Mouse (Mus musculus) liver, embryonic 12.5 days (tissue): ENCODE measurements around the gene Smim22. TPM values are rescaled to one million over a fixed set of nuclear protein-coding genes. Genes with fewer than 3 reads are reported as not detected.

Source experiments
- ATAC-seq: fragments of 200-750 bp; cut with Nextera tagmentation; 2 replicates; pipeline ENCODE4 v1.8.0; 2017; ENCODE audit warnings: moderate number of reproducible peaks, mild to moderate bottlenecking, moderate library complexity
- H3K27ac ChIP-seq: fragments of 300-500 bp; sonication (generic); 2 replicates; pipeline ENCODE4 v1.5.1; 2016; ENCODE audit warnings: mild to moderate bottlenecking
- H3K27me3 ChIP-seq: fragments of 300-500 bp; sonication (generic); replicated peaks from 2 replicates; pipeline ENCODE4 v1.6.1; 2016; ENCODE audit warnings: mild to moderate bottlenecking, moderate library complexity
- H3K36me3 ChIP-seq: fragments of 300-500 bp; sonication (generic); 2 replicates; pipeline ENCODE4 v1.6.1; 2016; ENCODE audit warnings: mild to moderate bottlenecking, moderate library complexity
- H3K4me1 ChIP-seq: fragments of 300-500 bp; sonication (generic); 2 replicates; pipeline ENCODE4 v1.6.1; 2016
- H3K4me2 ChIP-seq: fragments of 300-500 bp; sonication (generic); 2 replicates; pipeline ENCODE4 v1.6.1; 2016; ENCODE audit warnings: mild to moderate bottlenecking, moderate library complexity
- H3K4me3 ChIP-seq: fragments of 300-500 bp; sonication (generic); 2 replicates; pipeline ENCODE4 v1.5.1; 2016; ENCODE audit warnings: mild to moderate bottlenecking, moderate library complexity
- H3K9ac ChIP-seq: fragments of 300-500 bp; sonication (generic); 2 replicates; pipeline ENCODE4 v1.6.1; 2016; ENCODE audit warnings: mild to moderate bottlenecking, moderate library complexity
- H3K9me3 ChIP-seq: fragments of 300-500 bp; sonication (generic); replicated peaks from 2 replicates; pipeline ENCODE4 v1.6.1; 2016; ENCODE audit warnings: mild to moderate bottlenecking, moderate library complexity
- WGBS: fragments of 180-500 bp; shearing (Covaris S2); methylation state at CpG from one replicate; pipeline ENCODE4 v1.1.7; 2016; ENCODE audit not compliant: insufficient replicate concordance; 5-methylcytosine and 5-hydroxymethylcytosine counted together
- polyA plus RNA-seq: library from polyadenylated mRNA; unstranded; fragments of >200 nt; fragmentation: Nextera tagmentation; extraction: Ambion mirVana; gene quantifications from 2 replicates; pipeline ENCODE4 v1.2.1, GENCODE M21; 2016

Smim22 gene
- polyA plus RNA-seq, 1 experiment from 2014 or later = 6.9 TPM

GRCm38 (mm10) chr16:5011285-5011684 lies 4.2 kb downstream of the Smim22 start:
- H3K9me3 ChIP-seq = no peaks in the 10 kb centered on the region
- H3K36me3 ChIP-seq = peaks cover 36% of the 10 kb centered on the region
- no peak overlapping the region for H3K27ac ChIP-seq
- ATAC-seq = no peak
- H3K9ac ChIP-seq = no peak overlapping the region
- H3K4me2 ChIP-seq = peak overlapping the region; percentile 91
- H3K4me3 ChIP-seq = no peak overlapping the region
- 50% methylated on average over 7 of the region's 7 CpGs for WGBS
- H3K27me3 ChIP-seq = peaks cover 20% of the 10 kb centered on the region; the same call in 1 of the 2 replicates
- H3K4me1 ChIP-seq = peaks cover 50% of the 10 kb centered on the region

- H3K27me3 ChIP-seq = peaks cover 20% of the 10 kb centered on the region; the same call in 1 of the 2 replicates
- peak overlapping the region; percentile 91 for H3K4me2 ChIP-seq
- peak overlapping the region; percentile 69 for H3K9ac ChIP-seq
- peak overlapping the region; percentile 72 for H3K4me3 ChIP-seq
- ATAC-seq = peak; percentile 64
- no peaks in the 10 kb centered on the region for H3K9me3 ChIP-seq
- WGBS = 38% methylated on average over 13 of the region's 13 CpGs
- H3K4me1 ChIP-seq = peaks cover 50% of the 10 kb centered on the region
- H3K36me3 ChIP-seq = peaks cover 47% of the 10 kb centered on the region
- H3K27ac ChIP-seq = peak overlapping the region; percentile 63
Measured at GRCm38 (mm10) chr16:5012036-5013005, 5.2 kb downstream of the Smim22 start.

GRCm38 (mm10) chr16:5013054-5013838 lies 6.2 kb downstream of the Smim22 start, which contains the start of gene Rogdi:
Gene Rogdi, minus strand, starts transcription at chr16:5013553.
- under 1% methylated on average over 51 of the region's 63 CpGs for WGBS
- H3K27ac ChIP-seq = peak within 1 kb of the TSS; percentile 63
- H3K4me2 ChIP-seq = peak within 1 kb of the TSS; percentile 91
- H3K9ac ChIP-seq = peak within 1 kb of the TSS; percentile 69
- ATAC-seq = peak; percentile 92
- peaks cover 44% of the 10 kb centered on the region for H3K4me1 ChIP-seq
- peak within 1 kb of the TSS; percentile 72 for H3K4me3 ChIP-seq
- peaks cover 53% of the 10 kb centered on the region for H3K36me3 ChIP-seq
- no peaks in the 10 kb centered on the region for H3K9me3 ChIP-seq
- peaks cover 20% of the 10 kb centered on the region; the same call in 1 of the 2 replicates for H3K27me3 ChIP-seq

GRCm38 (mm10) chr16:5014578-5014977 lies 7.5 kb downstream of the Smim22 start:
- peaks cover 62% of the 10 kb centered on the region for H3K36me3 ChIP-seq
- H3K4me2 ChIP-seq = no peak overlapping the region
- H3K27ac ChIP-seq = peak overlapping the region; percentile 36; the same call in 1 of the 2 replicates
- H3K4me3 ChIP-seq = no peak overlapping the region
- WGBS = 84% methylated on average over 4 of the region's 4 CpGs
- H3K9ac ChIP-seq = no peak overlapping the region
- peaks cover 13% of the 10 kb centered on the region; the same call in 1 of the 2 replicates for H3K27me3 ChIP-seq
- no peak for ATAC-seq
- no peaks in the 10 kb centered on the region for H3K9me3 ChIP-seq
- H3K4me1 ChIP-seq = peaks cover 39% of the 10 kb centered on the region

- no peak overlapping the region for H3K4me3 ChIP-seq
- no peak overlapping the region for H3K4me2 ChIP-seq
- no peaks in the 10 kb centered on the region for H3K27me3 ChIP-seq
- no peaks in the 10 kb centered on the region for H3K4me1 ChIP-seq
- H3K9ac ChIP-seq = no peak overlapping the region
- H3K9me3 ChIP-seq = no peaks in the 10 kb centered on the region
- H3K36me3 ChIP-seq = peaks cover 98% of the 10 kb centered on the region
- WGBS = 94% methylated on average over 3 of the region's 3 CpGs
- no peak for ATAC-seq
- no peak overlapping the region for H3K27ac ChIP-seq
Measured at GRCm38 (mm10) chr16:5024021-5024420, 16.9 kb downstream of the Smim22 start.

GRCm38 (mm10) chr16:5029847-5030246 lies 22.8 kb downstream of the Smim22 start:
- 52% methylated on average over 2 of the region's 2 CpGs for WGBS
- peaks cover 99% of the 10 kb centered on the region for H3K36me3 ChIP-seq
- no peak for ATAC-seq
- H3K9ac ChIP-seq = no peak overlapping the region
- H3K27me3 ChIP-seq = no peaks in the 10 kb centered on the region
- no peaks in the 10 kb centered on the region for H3K9me3 ChIP-seq
- no peaks in the 10 kb centered on the region for H3K4me1 ChIP-seq
- no peak overlapping the region for H3K4me3 ChIP-seq
- no peak overlapping the region for H3K4me2 ChIP-seq
- H3K27ac ChIP-seq = no peak overlapping the region

- no peak overlapping the region for H3K27ac ChIP-seq
- H3K4me2 ChIP-seq = no peak overlapping the region
- 84% methylated on average over 3 of the region's 3 CpGs for WGBS
- H3K9ac ChIP-seq = no peak overlapping the region
- H3K27me3 ChIP-seq = no peaks in the 10 kb centered on the region
- no peaks in the 10 kb centered on the region for H3K9me3 ChIP-seq
- H3K36me3 ChIP-seq = peaks cover 99% of the 10 kb centered on the region
- no peak overlapping the region for H3K4me3 ChIP-seq
- H3K4me1 ChIP-seq = no peaks in the 10 kb centered on the region
- ATAC-seq = no peak
Measured at GRCm38 (mm10) chr16:5035591-5035990, 28.5 kb downstream of the Smim22 start.

GRCm38 (mm10) chr16:5036649-5037234 lies 29.7 kb downstream of the Smim22 start:
- 85% methylated on average over 5 of the region's 5 CpGs for WGBS
- no peak overlapping the region for H3K27ac ChIP-seq
- no peak overlapping the region for H3K9ac ChIP-seq
- no peaks in the 10 kb centered on the region for H3K4me1 ChIP-seq
- H3K9me3 ChIP-seq = no peaks in the 10 kb centered on the region
- H3K36me3 ChIP-seq = peaks cover 99% of the 10 kb centered on the region
- no peak for ATAC-seq
- no peak overlapping the region for H3K4me2 ChIP-seq
- H3K27me3 ChIP-seq = no peaks in the 10 kb centered on the region
- H3K4me3 ChIP-seq = no peak overlapping the region

GRCm38 (mm10) chr16:5045322-5045721 lies 38.2 kb downstream of the Smim22 start:
- H3K4me1 ChIP-seq = peaks cover 19% of the 10 kb centered on the region
- no peaks in the 10 kb centered on the region for H3K27me3 ChIP-seq
- no peak overlapping the region for H3K4me2 ChIP-seq
- no peak overlapping the region for H3K4me3 ChIP-seq
- WGBS = 90% methylated on average over 3 of the region's 3 CpGs
- no peaks in the 10 kb centered on the region for H3K9me3 ChIP-seq
- H3K27ac ChIP-seq = no peak overlapping the region
- no peak overlapping the region for H3K9ac ChIP-seq
- peaks cover 75% of the 10 kb centered on the region for H3K36me3 ChIP-seq
- no peak for ATAC-seq

- Histone ChIP-seq H3K36me3 (peaks cover 52% of the 10 kb centered on the region), H3K27me3 (no peaks in the 10 kb centered on the region), H3K4me1 (peaks cover 36% of the 10 kb centered on the region), H3K4me3 (peak overlapping the region; percentile 99), H3K4me2 (peak overlapping the region; percentile 84), H3K9ac (peak overlapping the region; percentile 95), H3K9me3 (no peaks in the 10 kb centered on the region), H3K27ac (peak overlapping the region; percentile 86)
- WGBS = under 1% methylated on average over 38 of the region's 38 CpGs
- ATAC-seq = peak; percentile 53
Measured at GRCm38 (mm10) chr16:5049182-5049773, 42.2 kb downstream of the Smim22 start.

GRCm38 (mm10) chr16:5049774-5050234 lies 42.7 kb downstream of the Smim22 start, which contains the start of the genes Glyr1 and Ubn1:
Gene Glyr1, minus strand, starts transcription at chr16:5049863.
Gene Ubn1, plus strand, starts transcription at chr16:5050057.
- Histone ChIP-seq H3K27ac (peak within 1 kb of the TSS; percentile 96), H3K9ac (peak within 1 kb of the TSS; percentile 96), H3K4me2 (peak within 1 kb of the TSS; percentile 92), H3K9me3 (no peaks in the 10 kb centered on the region), H3K4me1 (peaks cover 36% of the 10 kb centered on the region), H3K4me3 (peak within 1 kb of the TSS; percentile 99), H3K36me3 (peaks cover 47% of the 10 kb centered on the region), H3K27me3 (no peaks in the 10 kb centered on the region)
- peak; percentile 96 for ATAC-seq
- under 1% methylated on average over 56 of the region's 56 CpGs for WGBS
